Mouse (Mus musculus): ENCODE results near the gene Txndc11. TPM values are rescaled to one million over a fixed set of nuclear protein-coding genes. Genes with fewer than 3 reads are reported as not detected.
A peak's percentile ranks its signal among the peaks of the same experiment; 100 is the strongest.

The Txndc11 gene
- total RNA-seq, 2 experiments from 2014 or later, result 21.2 to 27.1 TPM

DNA sequence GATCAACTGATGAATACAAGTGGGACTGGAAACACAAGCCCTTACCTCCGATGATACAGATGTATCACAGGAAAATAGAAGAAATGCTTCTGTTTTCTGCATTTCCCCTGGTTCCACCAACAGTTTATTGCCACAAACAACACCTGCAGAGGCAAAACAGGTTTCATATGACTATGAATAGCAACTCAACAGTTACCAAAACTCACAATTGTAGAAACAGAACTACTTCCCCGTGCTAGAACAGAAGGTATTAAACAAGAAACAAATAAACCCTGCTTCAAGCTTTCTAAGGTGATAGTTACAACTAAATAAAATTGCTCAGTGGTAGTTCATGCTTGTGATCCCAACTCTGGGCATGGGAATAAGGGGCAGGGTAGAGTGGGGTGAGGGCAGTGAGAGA, 11.8 kb downstream of the Txndc11 start:
- ATAC-seq (replicated peaks; ENCODE audit: low FRiP score, low TSS enrichment, poor library complexity, severe bottlenecking), result no peak

DNA sequence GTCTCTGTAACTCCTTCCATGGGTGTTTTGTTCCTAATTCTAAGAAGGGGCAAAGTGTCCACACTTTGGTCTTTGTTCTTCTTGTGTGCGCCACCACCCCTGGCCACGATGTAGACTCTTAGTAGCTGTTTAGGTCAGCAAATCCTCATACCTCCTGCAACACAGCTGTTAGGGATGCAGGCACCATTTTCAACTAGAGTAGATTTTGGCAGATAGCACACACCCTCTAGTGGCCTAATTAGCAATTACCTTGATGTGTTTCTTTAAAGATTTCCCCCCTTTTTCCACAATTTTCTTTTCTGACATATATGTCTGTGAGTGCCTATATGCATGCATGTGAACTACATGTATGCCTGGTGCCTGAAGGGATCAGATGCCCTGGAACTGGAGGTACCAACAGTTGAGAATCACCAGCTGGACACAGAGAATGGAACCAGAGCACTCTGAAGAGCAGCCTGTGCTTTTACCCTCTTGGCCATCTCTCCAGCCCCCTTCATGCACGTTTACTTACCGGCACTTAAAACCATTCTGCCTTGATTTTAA, 25.2 kb downstream of the Txndc11 start:
- peak; percentile 55; the same call in 1 of the 2 replicates for ATAC-seq (replicated peaks; ENCODE audit: low FRiP score, low TSS enrichment, poor library complexity, severe bottlenecking)

DNA sequence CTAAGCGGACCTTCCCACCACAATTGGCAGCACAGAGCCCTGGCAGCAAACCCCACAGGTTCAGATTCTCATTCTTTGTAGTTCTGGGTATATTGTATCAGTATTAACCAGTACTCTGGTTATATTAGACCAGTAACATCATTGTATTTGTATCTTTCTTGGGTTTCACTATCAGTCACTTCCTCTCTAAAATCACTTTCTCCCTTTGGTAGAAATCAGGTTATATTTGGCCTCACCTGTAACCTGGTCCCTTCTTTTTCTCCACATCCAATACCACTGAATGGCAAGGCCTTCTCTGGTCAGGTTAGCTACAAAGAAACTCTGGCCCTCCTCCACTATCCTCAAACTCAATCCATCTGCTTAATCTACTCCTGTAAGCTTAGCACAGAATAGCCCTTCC, 29.5 kb downstream of the Txndc11 start:
- ATAC-seq (replicated peaks; ENCODE audit: low FRiP score, low TSS enrichment, poor library complexity, severe bottlenecking), result no peak

DNA sequence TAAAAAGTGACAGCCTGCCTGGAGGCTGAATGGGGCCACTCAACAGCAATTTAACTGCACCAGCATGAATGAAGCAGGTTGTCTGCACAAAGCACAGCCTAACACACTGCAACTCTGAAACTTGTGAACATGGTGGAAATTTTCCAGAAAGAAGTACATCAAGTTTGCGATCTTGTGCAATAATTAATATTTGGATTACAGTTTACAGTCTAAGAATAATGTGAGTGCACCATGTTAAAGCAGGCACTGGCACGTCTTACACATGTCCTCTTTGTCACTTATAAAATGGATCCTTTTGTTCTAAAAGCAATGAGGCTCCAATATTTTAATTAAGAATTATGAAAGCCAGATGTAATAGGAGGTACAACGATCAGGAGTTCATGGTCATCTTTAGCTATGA, 37.1 kb downstream of the Txndc11 start:
- no peak for ATAC-seq (replicated peaks; ENCODE audit: low FRiP score, low TSS enrichment, poor library complexity, severe bottlenecking)

DNA sequence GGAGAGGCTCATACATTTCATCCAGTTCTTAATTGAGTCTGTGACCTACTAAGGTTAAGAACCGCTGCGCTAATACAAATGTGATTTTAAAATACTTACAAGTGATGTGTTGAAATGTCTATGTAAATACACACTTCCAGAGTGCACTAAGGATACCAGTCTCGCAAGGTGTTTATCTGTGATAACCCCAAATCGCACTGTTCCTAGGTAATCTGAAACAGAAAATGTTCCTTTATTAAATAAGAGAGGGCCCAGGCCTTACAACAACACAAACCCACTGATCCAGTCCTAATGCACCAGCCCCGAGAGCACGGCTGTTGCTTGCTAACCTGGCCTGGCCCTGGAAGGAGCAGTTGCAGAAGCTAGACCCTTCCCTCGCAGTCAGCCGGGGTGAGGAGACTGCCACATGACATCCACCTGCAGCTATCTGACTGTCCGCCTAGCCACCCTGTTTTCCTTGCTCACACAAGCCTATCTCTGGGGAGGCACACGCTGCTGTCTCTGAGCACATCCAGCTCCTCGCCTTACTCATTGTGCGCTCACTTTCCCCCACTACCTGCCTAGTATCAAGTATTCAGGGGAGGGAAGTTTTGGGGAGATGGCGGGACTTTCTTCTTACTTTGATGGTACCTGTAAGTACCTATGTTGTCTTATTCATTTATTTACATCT, 40.6 kb downstream of the Txndc11 start:
- peak; percentile 70 for ATAC-seq (replicated peaks; ENCODE audit: low FRiP score, low TSS enrichment, poor library complexity, severe bottlenecking)

DNA sequence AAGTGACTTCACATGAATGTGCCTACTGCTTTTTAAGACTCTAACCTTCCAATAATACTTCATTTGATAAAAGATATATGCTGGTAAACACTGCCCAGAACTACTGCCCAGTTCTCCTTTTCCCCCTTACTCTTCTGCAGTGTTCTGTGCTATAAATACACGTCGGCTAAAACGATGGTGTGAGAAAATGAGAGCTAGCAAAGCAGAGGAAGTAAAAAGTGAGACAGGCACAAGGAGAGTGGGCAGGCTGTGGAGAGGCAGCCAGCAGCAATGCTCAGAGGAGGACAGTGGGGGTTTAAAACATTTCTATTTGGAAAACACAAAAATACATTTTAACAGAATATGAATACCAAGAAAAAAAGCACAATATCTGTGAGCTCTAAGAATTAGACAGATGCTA, 41.9 kb downstream of the Txndc11 start:
- ATAC-seq (replicated peaks; ENCODE audit: low FRiP score, low TSS enrichment, poor library complexity, severe bottlenecking), result no peak

DNA sequence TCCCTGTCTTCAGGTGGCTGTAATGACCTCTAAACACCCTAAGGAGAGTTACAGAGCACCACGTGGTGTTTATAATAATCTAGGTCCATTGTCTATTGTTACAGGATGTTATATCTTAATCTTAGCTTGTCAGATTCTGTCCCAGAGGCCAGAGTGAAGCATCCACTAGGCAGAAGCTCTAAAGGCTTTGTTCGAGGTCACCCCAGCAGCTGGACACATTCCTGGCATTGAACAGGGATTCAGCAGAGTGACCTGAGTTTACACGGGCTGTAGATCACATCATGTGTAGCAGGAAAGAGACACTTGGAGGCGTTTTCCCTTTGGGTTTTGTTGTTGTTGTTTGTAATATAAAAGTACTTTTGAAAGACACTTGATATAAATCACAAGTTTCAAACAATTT, 42.4 kb downstream of the Txndc11 start:
- no peak for ATAC-seq (replicated peaks; ENCODE audit: low FRiP score, low TSS enrichment, poor library complexity, severe bottlenecking)

DNA sequence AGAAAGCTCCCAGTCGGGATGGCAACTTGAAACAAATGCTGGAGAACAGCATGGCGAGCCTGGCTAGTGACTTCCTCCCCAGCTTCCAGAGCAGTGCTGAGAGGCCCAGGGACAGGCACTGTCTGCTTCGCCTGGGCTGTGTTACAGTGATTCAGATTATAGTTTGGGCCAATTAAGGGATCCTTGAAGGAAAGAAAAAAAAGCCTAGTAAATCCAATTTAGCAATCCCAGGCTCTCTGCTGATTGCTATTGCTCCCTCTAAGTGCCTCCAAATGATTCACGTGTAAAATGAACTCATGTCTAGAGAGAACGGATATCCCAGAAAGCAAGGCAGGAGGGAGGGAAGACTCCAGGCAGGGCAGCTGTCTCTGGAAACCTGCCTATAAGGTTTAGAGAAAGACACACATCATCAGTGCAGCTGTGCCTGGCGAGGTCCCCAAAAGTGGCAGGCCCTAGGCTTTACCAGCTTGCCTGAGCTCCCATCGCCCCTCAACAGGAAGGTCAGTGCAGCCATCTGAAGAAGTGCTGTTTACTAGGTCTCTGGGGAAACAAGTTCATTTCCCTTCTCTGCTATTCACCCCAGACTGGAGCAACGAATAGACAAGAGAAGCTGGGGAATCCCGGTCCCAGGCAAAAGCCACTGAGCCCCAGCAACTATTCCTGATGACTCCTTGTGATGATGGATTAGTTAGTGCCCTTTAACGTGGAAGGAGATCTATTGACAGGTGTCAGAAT, 43.4 kb downstream of the Txndc11 start:
- no peak for ATAC-seq (replicated peaks; ENCODE audit: low FRiP score, low TSS enrichment, poor library complexity, severe bottlenecking)

DNA sequence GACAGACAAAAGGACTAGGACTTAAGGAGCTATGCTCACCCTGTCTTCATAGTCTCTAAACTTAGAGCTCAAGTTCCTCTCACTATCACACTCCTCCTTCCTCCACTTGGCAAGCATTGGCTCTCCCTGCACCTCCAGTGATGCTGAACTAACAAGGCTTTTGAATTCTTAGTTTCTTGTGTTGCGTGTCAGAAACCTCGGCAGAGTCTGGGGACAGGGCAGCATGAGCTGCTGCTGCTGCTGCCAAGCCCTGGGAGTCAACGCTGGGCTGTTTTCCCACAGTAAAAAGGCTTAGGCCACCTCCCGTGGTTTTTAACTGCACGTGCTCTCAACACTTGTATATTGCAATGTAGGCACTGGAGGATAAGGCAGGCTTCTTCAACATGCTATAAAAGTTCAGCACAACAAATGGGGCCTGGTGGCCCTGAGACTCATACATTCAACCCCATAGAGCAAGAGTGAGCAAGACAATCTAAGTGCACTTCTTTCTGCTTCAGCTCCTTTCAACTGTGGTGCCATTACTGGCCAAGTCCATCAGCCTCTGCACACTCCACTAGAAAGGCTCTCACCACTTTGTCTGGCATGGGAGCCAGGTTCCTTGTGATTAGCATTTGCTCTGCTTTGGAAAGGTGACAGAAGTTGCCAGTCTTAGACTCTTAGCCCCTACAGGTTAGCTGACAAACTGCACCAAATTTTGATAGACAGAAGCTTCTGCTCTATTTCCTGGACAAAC, 47.4 kb downstream of the Txndc11 start:
- ATAC-seq (replicated peaks; ENCODE audit: low FRiP score, low TSS enrichment, poor library complexity, severe bottlenecking), result peak; percentile 53

DNA sequence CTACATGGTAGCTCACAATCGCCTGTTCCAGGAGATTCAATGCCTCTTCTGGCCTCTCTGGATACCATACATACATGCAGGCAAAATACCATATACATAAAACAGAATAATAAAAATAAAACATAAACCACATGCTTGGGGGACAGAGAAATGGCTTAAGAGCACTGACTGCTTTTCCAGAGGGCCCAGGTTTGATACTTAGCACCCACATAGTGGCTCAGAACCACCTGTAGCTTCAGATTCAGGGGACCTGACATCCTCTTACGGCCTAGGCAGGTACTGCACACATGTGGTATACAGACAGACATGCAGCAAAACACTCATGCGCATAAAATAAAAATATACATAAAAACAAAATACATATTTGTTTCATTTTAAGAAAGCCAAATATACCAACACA, 48.2 kb downstream of the Txndc11 start:
- no peak for ATAC-seq (replicated peaks; ENCODE audit: low FRiP score, low TSS enrichment, poor library complexity, severe bottlenecking)

DNA sequence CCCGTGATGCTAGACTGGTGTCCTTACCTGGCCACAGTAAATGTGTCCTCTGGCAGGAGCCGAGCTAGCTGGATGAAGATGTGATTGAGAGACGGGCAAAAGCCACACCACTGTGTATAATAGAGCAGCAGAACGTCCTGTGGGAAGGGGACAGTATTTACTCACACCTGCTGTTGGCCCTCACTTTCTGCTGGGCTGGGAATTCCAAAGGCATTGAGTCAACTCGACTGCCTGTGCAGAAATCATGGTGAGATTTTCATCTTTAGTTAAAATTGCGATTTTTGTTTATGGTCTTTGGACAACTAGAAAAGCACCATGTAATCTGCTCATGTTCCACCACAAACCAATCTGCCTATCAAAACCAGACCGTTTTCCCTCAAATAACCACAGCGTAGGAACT, 50.3 kb downstream of the Txndc11 start:
- no peak for ATAC-seq (replicated peaks; ENCODE audit: low FRiP score, low TSS enrichment, poor library complexity, severe bottlenecking)

DNA sequence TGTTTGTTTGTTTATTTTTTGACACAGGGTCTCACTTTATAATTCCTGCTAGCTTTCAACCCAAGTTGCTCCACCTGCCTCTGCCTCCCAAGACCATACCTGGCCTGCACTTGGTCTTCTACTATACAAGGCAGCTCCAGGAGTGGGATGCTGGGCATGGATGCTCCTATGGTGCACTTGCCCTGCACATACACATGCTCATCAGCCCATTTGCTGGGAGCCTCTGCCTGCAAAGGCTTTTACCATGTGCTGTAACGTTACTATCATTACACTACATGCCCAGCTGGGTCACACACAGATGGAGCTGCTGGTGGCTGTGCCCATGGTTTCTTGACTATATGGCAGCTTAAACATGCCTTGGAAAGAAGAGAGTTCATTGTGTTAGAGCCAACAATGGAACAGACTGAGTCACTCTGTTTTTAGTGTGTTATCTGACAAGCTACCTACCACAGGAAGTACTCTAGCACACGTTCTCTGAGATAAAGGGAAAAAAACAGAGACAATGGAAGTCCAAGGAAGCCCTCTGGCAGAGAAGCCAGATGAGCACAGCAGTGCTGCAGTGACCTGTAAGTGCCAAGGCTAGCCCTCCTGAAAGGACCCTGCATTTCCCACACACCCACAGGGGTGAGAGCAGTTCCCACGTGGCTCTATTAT, 56.1 kb downstream of the Txndc11 start:
- peak; percentile 86 for ATAC-seq (replicated peaks; ENCODE audit: low FRiP score, low TSS enrichment, poor library complexity, severe bottlenecking)

DNA sequence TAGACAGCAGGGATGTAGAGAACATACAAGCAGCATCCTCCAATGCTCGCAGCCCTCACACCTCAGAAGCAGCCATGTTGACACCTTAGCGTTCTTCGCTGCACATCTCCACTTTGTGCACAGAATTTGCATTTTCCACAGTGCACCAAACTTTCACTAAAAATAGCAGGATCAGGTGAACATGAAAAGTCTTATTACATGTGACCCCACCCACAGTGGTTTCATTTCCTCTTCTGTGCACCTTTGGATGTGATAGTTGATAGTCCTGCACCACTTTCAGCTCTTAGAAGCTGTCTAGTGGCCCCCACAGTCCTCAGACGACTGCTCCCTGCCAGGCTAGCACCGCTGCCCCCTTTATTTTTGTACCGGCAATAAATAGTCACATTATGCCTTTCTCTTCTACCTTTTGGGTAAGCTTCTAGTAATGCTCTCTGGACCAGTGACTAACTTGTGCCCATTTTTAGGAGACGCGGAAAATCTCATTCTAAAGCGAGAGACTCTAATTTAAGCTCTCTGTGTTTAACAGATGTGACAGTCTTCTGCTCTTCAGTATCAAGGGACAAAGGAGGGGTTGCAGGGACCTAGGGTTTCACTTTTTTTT, 56.7 kb downstream of the Txndc11 start:
- no peak for ATAC-seq (replicated peaks; ENCODE audit: low FRiP score, low TSS enrichment, poor library complexity, severe bottlenecking)

DNA sequence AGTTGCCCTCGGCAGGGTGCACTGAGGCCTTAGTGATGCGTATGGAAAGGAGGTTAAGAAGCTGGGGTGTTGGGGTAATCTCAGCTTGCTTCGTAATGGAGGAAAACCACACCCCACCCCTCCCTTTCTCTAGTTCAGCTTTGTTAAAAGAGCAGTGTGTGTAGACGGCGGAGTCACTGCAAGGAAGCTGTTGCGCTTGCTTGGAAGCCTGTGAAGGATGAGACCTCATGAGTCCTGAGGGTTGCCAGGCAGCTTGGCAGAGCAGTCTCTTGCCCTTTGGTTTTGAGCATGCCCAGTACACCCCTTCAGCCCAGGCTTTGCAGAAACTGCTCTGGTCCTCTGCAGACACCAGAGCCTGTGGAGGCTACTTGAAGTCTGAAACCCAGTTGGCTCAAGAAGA, 61.4 kb downstream of the Txndc11 start:
- no peak for ATAC-seq (replicated peaks; ENCODE audit: low FRiP score, low TSS enrichment, poor library complexity, severe bottlenecking)

DNA sequence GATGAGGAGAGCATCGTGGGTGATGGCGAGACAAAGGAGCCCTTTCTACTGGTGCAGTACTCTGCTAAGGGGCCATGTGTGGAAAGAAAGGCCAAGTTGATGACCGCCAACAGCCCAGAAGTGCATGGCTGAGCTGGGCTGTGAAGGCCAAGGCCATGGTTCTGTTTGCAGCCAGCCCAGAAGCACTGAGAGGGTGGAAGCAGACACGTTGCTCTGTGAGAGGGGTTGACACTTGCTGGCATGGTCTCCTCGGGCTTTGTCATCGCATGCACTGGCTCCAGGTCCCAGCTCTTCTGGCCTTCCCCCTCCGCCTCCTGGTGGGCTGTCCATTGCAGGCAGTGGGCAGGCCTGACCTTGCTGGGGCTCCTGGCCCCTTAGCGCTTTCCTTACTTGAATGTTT, 62.0 kb downstream of the Txndc11 start:
- ATAC-seq (replicated peaks; ENCODE audit: low FRiP score, low TSS enrichment, poor library complexity, severe bottlenecking), result no peak

DNA sequence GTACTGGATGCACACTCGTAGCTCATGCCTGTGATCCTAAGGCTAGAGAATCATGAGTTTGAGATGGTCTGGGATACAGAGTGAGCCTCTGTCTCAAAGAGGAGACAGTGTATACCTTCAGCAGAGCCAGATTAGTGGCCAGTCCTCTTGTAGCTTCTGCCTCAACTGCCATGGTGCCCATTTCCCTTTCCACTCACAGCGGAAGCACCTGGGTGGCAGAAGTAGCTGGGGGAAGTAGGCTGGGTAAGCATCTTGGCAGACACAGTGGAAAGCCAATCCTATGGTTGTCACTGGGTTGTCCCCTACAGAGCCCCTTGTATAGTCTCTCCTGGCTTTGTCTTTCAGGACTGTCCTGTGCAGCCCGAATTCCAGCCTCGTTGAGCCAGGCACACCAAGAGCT, 62.6 kb downstream of the Txndc11 start:
- ATAC-seq (replicated peaks; ENCODE audit: low FRiP score, low TSS enrichment, poor library complexity, severe bottlenecking), result no peak

DNA sequence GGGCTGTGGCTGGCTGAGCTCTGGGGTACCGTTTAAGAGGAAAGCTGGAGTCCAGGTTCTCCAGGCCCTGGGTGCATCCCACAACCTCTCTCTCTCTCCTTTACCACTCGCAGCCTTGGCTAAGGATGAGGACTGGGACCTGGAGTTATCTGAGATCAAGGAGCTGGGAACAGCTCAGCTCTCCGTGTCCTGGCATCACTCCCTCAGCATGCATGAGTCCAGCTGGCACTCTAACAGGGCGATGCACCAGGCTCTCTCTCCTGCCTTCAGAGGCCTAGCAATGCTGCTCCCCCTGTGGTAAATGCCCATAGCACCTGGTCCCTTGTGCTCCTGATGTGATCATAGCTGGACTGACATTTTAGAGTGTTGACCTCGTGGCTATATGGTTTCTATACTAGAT, 63.3 kb downstream of the Txndc11 start:
- no peak for ATAC-seq (replicated peaks; ENCODE audit: low FRiP score, low TSS enrichment, poor library complexity, severe bottlenecking)

DNA sequence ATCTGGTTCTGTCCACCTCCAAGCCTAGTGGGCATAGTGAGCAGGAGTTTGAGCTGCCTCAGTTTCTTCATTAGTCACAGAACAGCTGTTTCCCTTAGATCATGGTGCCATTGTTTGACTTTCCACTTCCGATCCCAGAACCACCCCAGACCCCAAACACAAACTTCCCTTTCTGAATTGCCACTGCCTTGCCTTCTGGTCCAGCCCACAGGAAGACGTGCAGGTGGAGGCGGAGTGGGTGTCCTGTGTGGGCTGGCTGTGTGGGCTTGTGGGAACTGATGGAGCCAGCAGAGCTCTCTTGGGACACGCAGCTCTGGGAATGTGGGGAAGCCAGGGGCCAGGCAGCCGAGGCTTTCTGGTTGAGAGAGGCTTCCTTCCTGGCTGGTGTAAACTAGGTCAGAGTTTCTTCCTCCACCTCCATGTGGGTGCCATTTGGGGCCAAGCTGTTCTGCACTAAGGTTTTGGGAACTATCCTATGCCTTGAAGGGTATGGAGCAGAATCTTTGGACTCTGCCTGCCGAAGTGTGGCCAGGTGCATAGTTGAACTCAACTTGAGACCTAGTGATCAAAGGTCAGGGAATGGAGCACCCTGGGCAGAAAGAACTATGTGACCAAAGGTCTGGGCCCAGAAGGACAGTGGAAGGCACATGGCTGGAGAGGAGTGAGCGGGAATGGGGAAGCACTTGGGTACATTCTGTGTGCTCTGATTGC, 64.6 kb downstream of the Txndc11 start:
- ATAC-seq (replicated peaks; ENCODE audit: low FRiP score, low TSS enrichment, poor library complexity, severe bottlenecking), result no peak

DNA sequence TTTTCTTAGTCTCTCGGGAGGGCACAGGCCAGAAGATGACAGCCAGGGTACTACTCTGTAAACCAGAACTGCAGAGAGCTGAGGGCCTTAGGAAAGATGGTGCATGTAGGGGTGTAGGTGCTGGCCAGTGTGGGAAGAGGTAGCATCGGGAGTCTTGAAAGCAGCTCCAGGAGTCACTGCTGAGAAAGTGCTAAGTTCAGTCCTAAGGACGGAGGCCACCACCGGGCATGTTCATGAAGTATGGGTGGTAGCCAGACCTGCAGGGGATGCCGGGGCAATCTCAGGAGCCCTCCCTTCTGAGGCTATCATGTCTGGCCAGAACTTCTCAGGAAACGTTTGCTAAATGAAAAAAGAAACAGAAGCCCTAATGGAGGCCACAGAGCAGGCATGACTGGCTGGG, 65.2 kb downstream of the Txndc11 start:
- no peak for ATAC-seq (replicated peaks; ENCODE audit: low FRiP score, low TSS enrichment, poor library complexity, severe bottlenecking)

Measured in megakaryocyte-erythroid progenitor cell, adult 5-6 weeks (primary cell).